Mouse (Mus musculus): ENCODE results near the gene Ap4e1.
"Not testable (repeated sequence)": the region's sequence is repeated elsewhere in the genome, so short reads cannot be mapped to it uniquely, and the experiment has no call there.

The Ap4e1 gene

DNA sequence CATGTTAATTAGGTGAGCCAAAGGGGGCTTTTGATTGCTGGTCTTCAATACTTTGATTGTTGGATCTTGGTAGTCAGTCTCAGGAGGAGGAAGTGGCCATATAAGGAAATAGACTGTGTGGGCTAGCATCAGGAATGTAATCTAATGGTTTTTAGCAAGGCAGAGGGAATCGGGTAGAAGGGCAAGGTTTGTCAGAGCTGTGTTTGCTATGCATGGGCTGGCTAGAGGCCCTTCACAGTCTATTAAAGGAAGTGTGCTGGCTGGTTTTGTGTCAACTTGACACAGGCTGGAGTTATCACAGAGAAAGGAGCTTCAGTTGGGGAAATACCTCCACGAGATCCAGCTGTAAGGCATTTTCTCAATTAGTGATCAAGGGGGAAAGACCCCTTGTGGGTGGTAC lies 70.5 kb downstream of the Ap4e1 start:
- not testable (repeated sequence) for DNase-seq

DNA sequence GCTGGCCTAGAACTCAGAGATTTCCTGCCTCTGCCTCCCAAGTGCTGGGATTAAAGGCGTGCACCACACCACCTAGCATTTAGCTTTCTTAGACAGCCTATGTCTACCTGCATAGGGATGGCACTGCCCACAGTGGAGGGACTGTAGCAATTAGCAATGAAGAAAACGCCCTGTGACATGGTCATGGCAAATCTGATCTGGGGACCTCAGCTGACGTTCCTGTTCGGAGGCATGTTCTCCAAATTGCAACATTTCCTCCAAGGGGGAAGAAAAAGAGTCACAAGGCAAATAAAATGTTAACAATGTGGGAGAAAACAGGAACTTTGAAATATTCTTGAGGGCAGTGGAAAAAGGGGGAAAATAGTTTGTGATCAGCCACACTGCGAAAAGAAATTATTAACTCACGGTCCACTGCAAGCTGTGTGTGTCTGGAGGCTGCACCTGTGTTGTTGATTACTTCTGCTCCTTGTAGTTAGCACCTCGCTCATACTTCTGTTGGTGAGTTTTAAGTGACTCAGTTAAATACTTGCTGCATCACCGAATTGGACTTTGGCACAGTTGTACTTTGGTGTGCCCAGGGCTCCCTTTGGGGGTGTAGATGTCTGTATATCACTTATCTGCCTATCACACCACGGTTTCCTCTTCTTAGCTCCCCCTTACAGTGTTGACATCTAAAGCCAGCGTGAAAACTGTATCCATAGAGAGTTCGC lies 71.5 kb downstream of the Ap4e1 start:
- DNase-seq: no peak

- no peak for DNase-seq
Measured at GRCm38 (mm10) chr2:127080591-127081218, 72.2 kb downstream of the Ap4e1 start.

DNA sequence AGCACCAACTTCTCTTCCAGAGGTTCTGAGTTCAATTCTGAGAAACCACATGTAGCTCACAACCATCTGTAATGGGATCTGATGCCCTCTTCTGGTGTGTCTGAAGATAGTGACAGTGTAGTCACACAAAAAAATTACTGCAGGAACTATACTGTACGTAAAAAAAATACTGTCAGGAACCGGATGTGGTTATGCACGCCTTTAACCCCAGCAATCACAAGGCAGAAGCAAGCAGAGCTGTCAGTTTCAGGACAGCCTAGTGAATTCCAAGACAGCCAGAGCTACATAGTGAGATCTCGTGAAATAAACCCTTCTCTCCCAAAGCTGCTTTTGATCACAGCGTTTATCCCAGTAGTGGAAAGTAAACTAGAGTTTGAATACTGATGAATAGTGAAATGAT lies 77.7 kb downstream of the Ap4e1 start:
- no peak for DNase-seq

GRCm38 (mm10) chr2:127090151-127090550 lies 81.6 kb downstream of the Ap4e1 start:
- not testable (repeated sequence) for DNase-seq

- no peak for DNase-seq
Measured at GRCm38 (mm10) chr2:127092000-127092399, 83.5 kb downstream of the Ap4e1 start.

GRCm38 (mm10) chr2:127108986-127109385 lies 100.5 kb downstream of the Ap4e1 start:
- no peak for DNase-seq

Data from cerebellum, postnatal 10 days (tissue).